Mouse (Mus musculus) midbrain, embryonic 14.5 days (tissue): Measurements from ENCODE around the gene Tiam1. TPM values are rescaled to one million over a fixed set of nuclear protein-coding genes. Genes with fewer than 3 reads are reported as not detected.

Experiments
- ATAC-seq: fragments of 200-750 bp; cut with Nextera tagmentation; 2 replicates; pipeline ENCODE4 v1.8.0; 2017; ENCODE audit warnings: moderate number of reproducible peaks, moderate library complexity; ENCODE audit not compliant: low FRiP score, low TSS enrichment
- DNase-seq: peaks from one replicate; pipeline ENCODE4 v3.0.0-alpha.2; 2015
- H3K27ac ChIP-seq: fragments of 300-500 bp; sonication (generic); replicated peaks from 2 replicates; pipeline ENCODE4 v1.5.1; 2014; ENCODE audit warnings: mild to moderate bottlenecking, low read depth, low read length, moderate library complexity
- H3K27me3 ChIP-seq: fragments of 300-500 bp; sonication (generic); 2 replicates; pipeline ENCODE4 v1.6.1; 2014; ENCODE audit warnings: low read length, control low read depth, mixed read lengths; ENCODE audit not compliant: control insufficient read depth, insufficient read depth
- H3K36me3 ChIP-seq: fragments of 300-500 bp; sonication (generic); 2 replicates; pipeline ENCODE4 v1.6.1; 2014; ENCODE audit warnings: low read length, control low read depth; ENCODE audit not compliant: control insufficient read depth, insufficient read depth
- H3K4me1 ChIP-seq: fragments of 300-500 bp; sonication (generic); 2 replicates; pipeline ENCODE4 v1.6.1; 2014; ENCODE audit warnings: mild to moderate bottlenecking, antibody characterized with exemption, low read length, control low read depth; ENCODE audit not compliant: control insufficient read depth, insufficient read depth
- H3K4me2 ChIP-seq: fragments of 300-500 bp; sonication (generic); 2 replicates; pipeline ENCODE4 v1.6.1; 2014; ENCODE audit warnings: mild to moderate bottlenecking, low read length, moderate library complexity
- H3K4me3 ChIP-seq: fragments of 300-500 bp; sonication (generic); replicated peaks from 2 replicates; pipeline ENCODE4 v1.5.1; 2014; ENCODE audit warnings: low read depth, low read length
- H3K9ac ChIP-seq: fragments of 300-500 bp; sonication (generic); replicated peaks from 2 replicates; pipeline ENCODE4 v1.6.1; 2014; ENCODE audit warnings: mild to moderate bottlenecking, low read length, moderate library complexity
- H3K9me3 ChIP-seq: fragments of 300-500 bp; sonication (generic); 2 replicates; pipeline ENCODE4 v1.6.1; 2016; ENCODE audit warnings: low read length, control low read depth, mixed read lengths; ENCODE audit not compliant: control insufficient read depth
- WGBS: fragments of 180-500 bp; shearing (Covaris S2); extraction: QIAGEN DNeasy Blood & Tissue Kit; methylation state at CpG from one replicate; pipeline ENCODE4 v1.1.7; 2014; 5-methylcytosine and 5-hydroxymethylcytosine counted together
- polyA plus RNA-seq: library from polyadenylated mRNA; unstranded; fragments of >200 nt; fragmentation: Nextera tagmentation; extraction: Ambion mirVana; gene quantifications from 2 replicates; pipeline ENCODE4 v1.2.1, GENCODE M21; 2014

Tiam1 gene
- polyA plus RNA-seq, 1 experiment from 2014 or later, result 34.6 TPM

- no peak for DNase-seq
- ATAC-seq, result no peak
- H3K36me3 ChIP-seq, result no peaks in the 10 kb centered on the region
- H3K27ac ChIP-seq, result no peak overlapping the region
- no peak overlapping the region for H3K4me3 ChIP-seq
- WGBS, result 93% methylated on average over 1 of the region's 1 CpGs
- H3K9ac ChIP-seq, result no peak overlapping the region
- no peak overlapping the region for H3K4me2 ChIP-seq
- no peaks in the 10 kb centered on the region for H3K27me3 ChIP-seq
- H3K4me1 ChIP-seq, result peaks cover 24% of the 10 kb centered on the region
- no peaks in the 10 kb centered on the region for H3K9me3 ChIP-seq
These were observed 195.5 kb downstream of the Tiam1 start for GRCm38 (mm10) chr16:89948040-89948439.

- WGBS, result 88% methylated on average over 11 of the region's 11 CpGs
- DNase-seq, result no peak
- H3K27ac ChIP-seq, result no peak overlapping the region
These were observed 196.8 kb downstream of the Tiam1 start for GRCm38 (mm10) chr16:89946816-89947215.

GRCm38 (mm10) chr16:89944604-89945283 is 198.8 kb downstream of the Tiam1 start:
- Histone ChIP-seq H3K9me3 (0 out of 2 replicates have a peak, but pooled peaks cover 5% of the 10 kb centered on the region), H3K4me1 (peaks cover 25% of the 10 kb centered on the region), H3K36me3 (no peaks in the 10 kb centered on the region), H3K27me3 (no peaks in the 10 kb centered on the region), H3K27ac (peak overlapping the region; percentile 54), H3K9ac (peak overlapping the region; percentile 12; the same call in 1 of the 2 replicates), H3K4me2 (peak overlapping the region; percentile 35), H3K4me3 (no peak overlapping the region)
- ATAC-seq (peak; percentile 29; the same call in 1 of the 2 replicates), DNase-seq (peak; percentile 63)
- 14% methylated on average over 19 of the region's 19 CpGs for WGBS

More at GRCm38 (mm10) chr16:89946816-89947215, 196.8 kb downstream of the Tiam1 start:
- no peak overlapping the region for H3K4me2 ChIP-seq
- H3K9ac ChIP-seq, result no peak overlapping the region
- H3K9me3 ChIP-seq, result no peaks in the 10 kb centered on the region
- no peak overlapping the region for H3K4me3 ChIP-seq
- peaks cover 25% of the 10 kb centered on the region for H3K4me1 ChIP-seq
- ATAC-seq, result no peak
- H3K27me3 ChIP-seq, result no peaks in the 10 kb centered on the region
- H3K36me3 ChIP-seq, result no peaks in the 10 kb centered on the region

GRCm38 (mm10) chr16:89944050-89944449 is 199.5 kb downstream of the Tiam1 start:
- under 1% methylated on average over 6 of the region's 6 CpGs for WGBS
- no peak overlapping the region; the same call in 1 of the 2 replicates for H3K9ac ChIP-seq
- DNase-seq (peak; percentile 67), ATAC-seq (peak; percentile 39; the same call in 1 of the 2 replicates)
- H3K4me1 ChIP-seq, result peaks cover 25% of the 10 kb centered on the region
- H3K4me2 ChIP-seq, result peak overlapping the region; percentile 35
- 0 out of 2 replicates have a peak, but pooled peaks cover 5% of the 10 kb centered on the region for H3K9me3 ChIP-seq
- no peak overlapping the region for H3K4me3 ChIP-seq
- H3K27me3 ChIP-seq, result no peaks in the 10 kb centered on the region
- no peaks in the 10 kb centered on the region for H3K36me3 ChIP-seq
- H3K27ac ChIP-seq, result peak overlapping the region; percentile 54

- DNase-seq, result no peak
- peak; percentile 32; the same call in 1 of the 2 replicates for ATAC-seq
- H3K9me3 ChIP-seq, result 0 out of 2 replicates have a peak, but pooled peaks cover 5% of the 10 kb centered on the region
- WGBS, result 4% methylated on average over 19 of the region's 19 CpGs
- no peak overlapping the region for H3K4me3 ChIP-seq
- H3K4me2 ChIP-seq, result peak overlapping the region; percentile 35
- H3K36me3 ChIP-seq, result no peaks in the 10 kb centered on the region
- H3K4me1 ChIP-seq, result peaks cover 25% of the 10 kb centered on the region
- peak overlapping the region; percentile 54; the same call in 1 of the 2 replicates for H3K27ac ChIP-seq
- H3K9ac ChIP-seq, result peak overlapping the region; percentile 23
- H3K27me3 ChIP-seq, result no peaks in the 10 kb centered on the region
These were observed 200.2 kb downstream of the Tiam1 start for GRCm38 (mm10) chr16:89943267-89943971.

- 92% methylated on average over 8 of the region's 8 CpGs for WGBS
- H3K4me2 ChIP-seq, result no peak overlapping the region
These were observed 202.9 kb downstream of the Tiam1 start for GRCm38 (mm10) chr16:89940696-89941095.

GRCm38 (mm10) chr16:89938277-89938676 is 205.3 kb downstream of the Tiam1 start:
- Histone ChIP-seq H3K4me3 (no peak overlapping the region), H3K27me3 (no peaks in the 10 kb centered on the region), H3K27ac (no peak overlapping the region), H3K4me2 (no peak overlapping the region), H3K36me3 (no peaks in the 10 kb centered on the region), H3K4me1 (peaks cover 4% of the 10 kb centered on the region), H3K9ac (no peak overlapping the region), H3K9me3 (0 out of 2 replicates have a peak, but pooled peaks cover 5% of the 10 kb centered on the region)
- no peak for ATAC-seq
- DNase-seq, result no peak
- 45% methylated on average over 7 of the region's 7 CpGs for WGBS

More at GRCm38 (mm10) chr16:89940696-89941095, 202.9 kb downstream of the Tiam1 start:
- ATAC-seq, result no peak
- 0 out of 2 replicates have a peak, but pooled peaks cover 5% of the 10 kb centered on the region for H3K9me3 ChIP-seq
- no peaks in the 10 kb centered on the region for H3K36me3 ChIP-seq
- H3K27me3 ChIP-seq, result no peaks in the 10 kb centered on the region
- H3K4me1 ChIP-seq, result peaks cover 25% of the 10 kb centered on the region
- no peak overlapping the region for H3K4me3 ChIP-seq
- no peak for DNase-seq
- no peak overlapping the region for H3K9ac ChIP-seq
- no peak overlapping the region for H3K27ac ChIP-seq

GRCm38 (mm10) chr16:89936571-89936970 is 207.0 kb downstream of the Tiam1 start:
- Histone ChIP-seq H3K27ac (no peak overlapping the region), H3K27me3 (no peaks in the 10 kb centered on the region), H3K4me2 (no peak overlapping the region), H3K9ac (no peak overlapping the region), H3K4me3 (no peak overlapping the region), H3K9me3 (0 out of 2 replicates have a peak, but pooled peaks cover 5% of the 10 kb centered on the region), H3K36me3 (no peaks in the 10 kb centered on the region), H3K4me1 (no peaks in the 10 kb centered on the region)
- ATAC-seq (no peak), DNase-seq (no peak)
- WGBS, result 80% methylated on average over 6 of the region's 6 CpGs
